Mouse (Mus musculus) embryo, embryonic 11.5 days (tissue): ENCODE data around the gene Luc7l3.

Source experiments
- DNase-seq: peaks from one replicate; pipeline ENCODE4 v3.0.0-alpha.2; 2012; ENCODE audit warnings: low read depth, low spot score

The Luc7l3 gene

GRCm38 (mm10) chr11:94321931-94322400, at the start of gene Luc7l3:
TSS of gene Luc7l3 (minus strand) at chr11:94321988.
- peak; percentile 88 for DNase-seq

DNA sequence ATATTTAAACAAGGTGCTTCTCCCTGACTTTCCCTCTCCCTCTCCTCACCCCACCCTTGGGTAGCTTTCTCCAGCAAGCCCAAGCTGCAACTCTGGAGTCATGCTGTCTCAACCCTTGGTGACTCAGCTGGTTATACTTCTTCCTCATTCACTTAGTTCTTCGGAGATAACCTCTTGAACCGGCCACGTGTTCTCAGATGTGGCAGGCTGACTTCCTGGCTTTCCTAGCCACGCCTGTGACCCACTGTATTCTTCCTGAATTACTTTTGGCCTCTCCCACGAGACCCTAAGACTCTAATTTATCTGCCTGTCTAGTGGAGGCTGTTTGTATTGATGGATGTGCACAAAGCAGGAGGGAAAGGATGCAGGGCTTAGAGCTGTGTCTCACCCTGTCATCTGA, 49.0 kb upstream of the Luc7l3 start:
- DNase-seq, result no peak

DNA sequence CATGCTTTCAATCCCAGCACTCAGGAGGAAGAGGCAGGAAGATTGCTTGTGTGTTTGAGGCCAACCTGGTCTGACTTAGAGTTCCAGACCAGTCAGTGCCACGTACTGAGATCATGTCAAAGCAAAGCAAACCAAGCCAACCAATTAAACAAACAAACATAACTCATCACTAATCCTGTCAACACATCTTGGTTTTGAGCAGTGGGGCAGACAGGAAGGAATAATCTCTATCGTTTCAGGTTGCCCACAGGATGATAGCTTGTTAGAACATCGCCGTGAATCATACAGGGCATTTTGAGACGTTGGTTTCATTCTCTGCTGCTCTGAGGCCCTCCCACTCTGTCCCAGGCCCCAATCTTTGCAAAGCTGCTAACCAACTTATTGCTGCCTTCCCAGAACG, 48.2 kb upstream of the Luc7l3 start:
- DNase-seq, result no peak

DNA sequence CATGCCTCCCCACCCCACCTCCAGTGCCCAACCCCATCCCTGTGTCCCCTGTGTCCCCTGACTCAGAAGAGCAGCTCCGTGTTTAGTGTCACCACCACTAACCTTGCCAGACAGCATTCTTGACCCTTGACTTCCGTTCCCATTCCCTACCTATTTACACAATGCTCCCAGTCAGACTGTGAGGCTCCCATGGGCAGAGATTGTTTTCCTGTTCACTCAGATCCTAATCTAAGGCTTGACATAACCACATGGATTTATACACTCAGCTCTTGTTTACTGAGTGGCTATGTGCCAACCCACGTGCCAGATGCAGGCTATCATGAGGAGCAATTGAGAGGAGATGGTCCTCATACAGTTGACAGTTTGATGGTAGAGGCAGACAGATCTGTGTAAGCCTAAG, 43.6 kb upstream of the Luc7l3 start:
- no peak for DNase-seq

GRCm38 (mm10) chr11:94363690-94364089, 41.9 kb upstream of the Luc7l3 start:
- DNase-seq, result no peak

DNA sequence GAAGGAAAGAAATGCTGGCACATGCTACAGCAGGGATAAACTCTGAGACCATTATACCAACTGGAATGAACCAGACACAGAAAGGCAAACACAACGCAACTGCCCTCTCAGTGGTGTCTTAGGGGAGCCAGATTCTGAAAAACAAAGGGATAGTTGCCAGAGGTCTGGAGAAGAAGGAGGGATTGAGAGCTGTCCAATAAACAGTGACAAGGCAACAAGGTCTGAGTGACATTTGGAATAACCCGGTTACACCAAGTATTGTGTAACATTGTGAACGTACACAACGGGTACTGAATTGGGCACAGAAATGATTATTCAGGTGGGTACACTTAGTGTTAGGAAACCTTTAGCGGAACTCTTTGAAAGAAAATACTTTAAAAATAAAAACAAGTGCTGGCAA, 40.3 kb upstream of the Luc7l3 start:
- no peak for DNase-seq

DNA sequence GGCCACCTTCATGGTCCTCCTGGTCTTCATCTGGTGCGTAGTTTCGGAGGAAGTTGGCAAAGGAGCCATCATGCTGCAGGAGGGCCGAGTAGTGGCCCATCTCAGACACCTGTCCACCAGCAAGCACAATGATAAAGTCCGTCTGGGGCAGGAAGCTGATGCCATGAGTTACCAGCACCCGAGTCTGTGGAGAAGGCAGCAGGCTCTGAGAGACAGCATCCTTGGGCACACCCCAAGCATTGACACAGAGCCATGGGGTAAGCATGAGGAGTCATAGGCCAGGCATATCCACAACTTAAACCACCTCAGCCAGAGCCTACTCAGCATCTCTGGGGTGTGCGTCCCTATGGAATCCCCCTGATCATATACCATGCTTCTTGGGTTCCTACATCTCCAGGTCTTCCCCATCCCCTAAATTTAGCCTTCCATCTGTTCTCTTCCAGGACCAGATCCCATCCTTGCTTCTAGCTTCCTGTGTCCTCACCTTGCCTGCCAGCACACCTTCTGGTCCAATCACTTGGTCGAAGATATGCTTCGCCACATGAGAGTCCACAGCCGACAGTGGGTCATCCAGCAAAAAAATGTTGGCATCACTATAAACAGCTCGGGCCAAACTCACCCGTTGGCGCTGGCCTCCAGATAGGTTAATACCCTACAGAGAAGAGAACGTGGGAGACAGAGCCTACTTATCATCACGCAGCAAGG, 39.5 kb upstream of the Luc7l3 start:
- DNase-seq, result no peak

DNA sequence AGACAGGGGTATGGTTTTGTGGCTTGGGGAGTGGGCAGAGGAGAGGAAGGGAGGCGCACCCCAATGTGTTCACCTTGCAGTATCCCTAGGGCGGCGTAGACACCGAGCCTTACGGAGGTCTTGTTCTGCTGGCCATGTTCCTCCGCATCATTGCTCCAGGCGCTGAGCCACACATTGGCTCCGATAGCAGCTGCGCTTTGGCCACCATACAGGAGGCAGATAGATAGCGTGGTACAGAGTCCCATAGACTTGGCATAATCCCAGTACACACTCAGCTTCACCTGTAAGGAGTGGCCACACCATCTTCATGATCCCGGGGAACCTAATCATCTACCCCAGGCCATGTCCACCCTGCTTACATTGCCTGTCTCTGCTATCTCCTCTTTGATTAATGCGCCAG, 37.4 kb upstream of the Luc7l3 start:
- no peak for DNase-seq

DNA sequence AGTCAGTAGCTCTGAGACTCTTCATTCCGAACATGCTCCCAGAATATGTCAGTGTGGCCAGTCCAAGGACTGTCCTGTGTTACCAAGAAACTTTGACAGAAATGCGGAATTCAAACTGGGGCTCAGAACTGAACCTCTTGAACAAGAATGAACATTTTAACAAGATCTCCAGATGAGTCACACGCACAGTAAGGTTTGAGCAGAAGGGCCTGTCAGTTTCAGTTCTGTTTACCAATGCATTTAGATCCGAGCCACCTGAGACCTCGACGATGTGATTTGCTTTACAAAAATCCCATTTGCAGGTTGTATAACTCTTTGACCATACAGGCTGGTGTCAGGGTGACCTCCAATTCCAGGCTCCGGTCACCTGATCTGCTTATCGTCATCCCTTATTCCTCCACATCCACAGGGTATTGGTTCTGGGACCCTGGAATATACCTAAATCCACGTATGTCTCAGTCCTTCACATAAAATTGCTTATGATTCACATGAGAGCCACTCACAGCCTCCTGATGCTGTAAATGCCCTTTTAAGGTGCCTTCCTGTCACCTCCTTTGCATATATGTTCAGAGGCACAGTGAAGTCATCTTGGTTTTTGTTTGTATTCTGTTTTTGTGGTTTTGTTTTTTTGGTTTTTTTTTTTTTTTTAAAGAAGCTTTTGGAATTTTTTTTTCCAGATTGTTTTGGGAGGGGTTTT, 33.9 kb upstream of the Luc7l3 start:
- DNase-seq, result no peak

DNA sequence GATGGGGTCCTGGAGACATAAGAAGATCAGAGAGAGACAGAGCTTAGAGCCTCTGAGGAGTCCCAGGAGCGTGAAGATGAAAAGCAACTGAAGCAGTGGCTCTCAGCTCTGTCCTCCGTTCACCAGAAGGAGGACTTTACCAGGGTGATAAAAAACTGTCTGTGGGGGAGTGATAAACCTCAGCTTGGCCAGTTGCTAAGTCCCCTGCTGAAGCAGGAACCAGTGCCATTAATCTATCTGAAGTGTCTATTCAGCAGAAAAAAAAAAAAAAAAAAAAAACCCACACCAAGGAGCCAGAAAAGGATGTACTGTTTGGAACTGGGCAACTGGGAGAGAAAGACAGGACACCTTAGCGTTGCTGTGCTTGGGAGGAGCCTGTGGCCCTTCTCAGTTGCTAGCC, 29.3 kb upstream of the Luc7l3 start:
- no peak for DNase-seq

- no peak for DNase-seq
These were observed 28.5 kb upstream of the Luc7l3 start for GRCm38 (mm10) chr11:94350337-94350736.

GRCm38 (mm10) chr11:94349839-94350238, 28.1 kb upstream of the Luc7l3 start:
- no peak for DNase-seq

DNA sequence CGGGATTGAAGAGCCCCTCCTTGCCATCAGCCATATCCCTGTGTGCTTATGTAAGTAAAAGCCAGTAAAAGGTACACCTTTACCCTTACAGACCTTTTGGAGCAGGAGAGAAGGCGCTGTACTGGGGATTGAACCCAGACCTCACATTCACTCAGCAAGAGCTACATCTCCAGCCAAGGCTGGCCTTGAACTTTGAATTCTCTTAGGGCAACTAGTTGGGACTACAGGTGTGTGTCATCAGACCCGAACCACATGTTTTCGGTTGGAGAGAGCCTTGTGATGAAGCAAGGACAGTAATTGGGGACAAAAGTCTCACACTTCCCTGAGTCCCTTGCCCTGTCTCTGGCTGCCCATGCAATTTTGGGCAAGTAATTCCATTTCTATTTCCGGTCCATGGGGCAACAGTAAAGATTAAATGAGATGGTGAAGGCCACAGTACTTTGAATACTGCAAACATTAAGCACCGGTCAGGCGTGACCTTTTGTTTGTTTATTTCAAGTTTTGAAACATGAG, 25.3 kb upstream of the Luc7l3 start:
- DNase-seq, result no peak

- DNase-seq, result no peak
These were observed 24.8 kb upstream of the Luc7l3 start for GRCm38 (mm10) chr11:94346611-94347010.

- DNase-seq, result no peak
These were observed 24.1 kb upstream of the Luc7l3 start for GRCm38 (mm10) chr11:94345926-94346325.

DNA sequence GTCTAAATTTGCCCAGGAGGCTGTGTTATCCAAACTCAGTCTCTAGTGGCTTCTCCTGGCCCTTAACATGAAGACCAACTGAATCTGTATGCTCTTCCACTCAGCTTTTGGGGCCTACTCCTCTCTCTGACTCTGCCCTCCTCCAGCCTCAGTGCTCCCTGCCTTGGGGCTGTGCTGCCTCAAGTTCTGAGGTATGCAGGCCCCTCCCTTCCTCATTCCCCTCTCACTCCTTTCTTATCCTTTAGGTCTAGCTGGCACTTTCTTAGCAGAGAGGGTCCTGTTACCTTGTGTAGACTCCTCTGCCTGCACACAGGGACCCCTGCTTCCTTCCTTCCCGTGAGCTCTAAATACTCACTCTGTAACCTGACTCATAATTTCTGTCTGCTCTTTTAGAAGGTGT, 22.7 kb upstream of the Luc7l3 start:
- no peak for DNase-seq

GRCm38 (mm10) chr11:94343955-94344358, 22.2 kb upstream of the Luc7l3 start:
- DNase-seq, result no peak

DNA sequence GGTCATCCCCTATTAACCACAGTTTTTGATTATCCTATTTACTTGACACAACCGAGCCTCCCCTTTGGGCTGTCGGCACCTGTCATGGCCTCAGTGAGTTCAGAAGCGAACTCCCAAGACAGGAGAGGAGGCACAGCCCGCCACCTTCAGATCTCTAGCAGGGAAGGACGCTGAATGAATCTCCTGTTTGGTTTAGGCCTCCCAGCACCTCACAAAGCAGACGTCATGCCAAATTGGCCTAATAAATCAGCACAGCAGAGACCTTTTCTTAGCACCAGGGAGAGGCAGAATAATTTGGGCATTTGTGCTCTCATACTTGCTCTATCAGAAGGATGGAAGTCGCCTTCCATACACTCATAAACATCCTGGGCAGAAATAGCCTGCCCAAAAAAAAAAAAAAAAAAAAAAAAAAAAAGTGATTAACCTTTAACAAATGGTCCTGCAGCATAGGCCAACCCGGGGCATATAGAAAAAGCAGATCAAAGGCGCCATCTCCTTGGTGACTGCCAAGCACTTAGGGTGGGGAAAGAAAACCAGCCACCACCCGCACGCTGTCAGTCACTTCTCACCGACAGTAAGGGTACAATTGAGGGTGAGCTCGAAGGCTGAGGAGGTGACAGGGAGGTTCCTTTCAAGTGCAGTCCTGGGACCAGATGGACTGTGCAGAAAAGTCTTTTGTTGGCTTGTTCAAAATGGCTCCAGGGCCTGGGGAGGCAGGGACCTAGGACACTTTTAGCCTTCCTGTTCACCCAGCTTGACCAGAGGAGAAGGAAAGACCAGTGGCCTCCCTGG, 20.5 kb upstream of the Luc7l3 start:
- DNase-seq, result no peak

DNA sequence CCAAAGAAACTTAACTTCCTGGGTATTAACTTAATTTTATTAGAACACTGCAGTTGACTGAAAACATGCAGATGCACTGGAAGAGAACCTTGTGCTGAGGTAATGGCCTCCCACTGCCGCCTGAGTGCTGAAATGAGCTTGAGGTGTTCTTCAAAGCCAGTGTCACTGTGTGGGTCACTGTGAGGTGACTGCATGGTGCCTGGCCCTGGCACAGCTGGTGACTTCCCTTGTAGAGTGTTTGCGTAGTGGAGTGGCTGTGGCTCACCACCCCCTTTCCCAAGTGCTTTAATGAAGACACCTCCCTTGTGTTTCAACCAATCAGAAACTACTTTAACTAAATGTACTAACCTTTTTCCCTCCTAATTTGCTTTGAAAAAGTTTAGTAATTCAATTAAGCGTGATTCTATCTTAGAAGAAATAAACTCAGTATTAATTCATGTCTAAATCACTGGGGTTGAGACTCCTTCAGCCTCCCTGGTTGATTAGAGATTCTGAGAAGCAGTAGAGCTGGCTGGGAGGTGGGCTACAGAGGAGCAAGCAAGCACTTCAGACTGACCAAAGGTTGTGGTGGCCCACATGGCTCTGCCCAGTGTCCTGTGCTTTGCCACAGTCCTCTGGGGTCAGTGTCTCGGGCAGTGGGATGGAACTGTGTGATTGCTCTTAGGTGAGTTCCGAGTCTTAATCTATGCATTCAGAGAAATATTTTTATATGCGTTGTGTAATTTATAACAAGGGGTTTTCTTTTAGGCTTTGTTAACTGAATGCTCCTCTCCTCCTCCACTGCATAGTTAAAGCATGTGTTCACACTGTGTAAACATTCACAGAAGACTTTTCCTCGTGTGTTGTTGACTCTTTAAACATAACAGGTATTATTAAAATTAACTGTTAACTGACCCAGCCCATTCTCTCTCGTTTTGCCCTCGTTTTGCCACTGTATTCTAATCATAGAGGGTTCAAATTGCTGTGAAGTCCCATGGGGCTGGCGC, 19.5 kb upstream of the Luc7l3 start:
- no peak for DNase-seq

- peak; percentile 44 for DNase-seq
These were observed 18.2 kb upstream of the Luc7l3 start for GRCm38 (mm10) chr11:94339732-94340585.
